Mouse (Mus musculus): ENCODE measurements around the gene Rap2b. TPM values are rescaled to one million over a fixed set of nuclear protein-coding genes. Genes with fewer than 3 reads are reported as not detected.
A peak's percentile ranks its signal among the peaks of the same experiment; 100 is the strongest.

The Rap2b gene
- polyA plus RNA-seq, 1 experiment from 2014 or later, result 9.0 TPM

DNA sequence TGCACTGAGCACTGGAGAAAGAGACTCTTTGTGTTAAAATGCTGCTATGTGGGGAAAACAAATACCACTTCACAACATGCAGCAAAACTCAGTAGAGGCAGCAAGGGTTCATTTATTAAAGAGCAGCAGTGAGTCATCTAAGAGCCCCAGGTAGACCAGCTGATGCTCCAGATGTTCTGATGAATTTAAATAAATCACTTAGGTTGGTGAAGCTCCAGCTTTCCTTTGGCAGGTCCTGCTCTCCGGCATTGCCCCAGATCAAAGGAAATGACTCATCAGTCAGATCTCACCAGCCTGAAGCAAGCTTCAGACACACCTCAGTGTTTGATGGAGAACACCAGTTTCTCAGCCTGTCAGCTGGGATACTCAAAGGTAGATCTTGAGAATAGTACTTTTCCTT is 15.8 kb upstream of the Rap2b start:
- Histone ChIP-seq H3K9ac (no peak overlapping the region), H3K27ac (ENCODE audit: low read depth) (no peak overlapping the region), H3K36me3 (ENCODE audit: insufficient read depth) (no peaks in the 10 kb centered on the region), H3K27me3 (ENCODE audit: insufficient read depth, low read length) (no peaks in the 10 kb centered on the region), H3K9me3 (ENCODE audit: low read depth, low read length) (no peaks in the 10 kb centered on the region), H3K4me3 (ENCODE audit: low read depth, low read length) (no peak overlapping the region), H3K4me1 (ENCODE audit: insufficient read depth) (no peaks in the 10 kb centered on the region), H3K4me2 (no peak overlapping the region)
- WGBS, result 15% methylated on average over 1 of the region's 1 CpGs
- TF ChIP-seq CTCF (IDR thresholded peaks at IDR 0.05; ENCODE audit: low read depth), result no peak
- ATAC-seq (ENCODE audit: insufficient read depth), result no peak
- DNase-seq, result no peak

DNA sequence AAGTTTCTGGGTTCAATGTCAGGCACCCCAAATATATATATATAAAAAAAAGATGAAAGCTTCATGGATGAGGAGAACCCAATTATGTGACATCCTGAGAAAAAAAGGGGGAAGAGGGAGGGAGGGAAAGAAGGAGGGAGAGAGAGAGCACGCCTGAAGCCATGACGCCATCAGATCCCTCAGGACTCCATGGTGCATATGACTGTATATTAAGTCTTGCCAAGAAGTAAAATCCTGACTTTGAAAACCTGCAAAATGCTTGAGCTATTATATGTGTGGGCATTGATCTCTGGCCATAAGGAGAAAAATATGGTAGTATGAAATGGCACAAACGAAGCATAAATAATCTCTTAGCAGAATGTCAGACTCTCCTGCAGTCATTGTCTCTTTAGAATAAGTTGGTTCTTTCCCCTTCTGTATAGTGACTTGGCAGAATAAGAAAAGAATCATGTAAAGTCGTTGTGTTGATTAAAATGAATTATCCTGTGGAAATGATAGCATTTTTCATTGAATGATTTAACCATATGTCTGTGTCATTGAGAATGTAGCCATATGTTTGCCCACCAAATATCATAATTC is 13.3 kb upstream of the Rap2b start:
- DNase-seq, result no peak
- H3K4me2 ChIP-seq, result no peak overlapping the region
- H3K4me1 ChIP-seq (ENCODE audit: insufficient read depth), result no peaks in the 10 kb centered on the region
- TF ChIP-seq CTCF (IDR thresholded peaks at IDR 0.05; ENCODE audit: low read depth), result no peak
- H3K27ac ChIP-seq (ENCODE audit: low read depth), result no peak overlapping the region
- no peaks in the 10 kb centered on the region for H3K36me3 ChIP-seq (ENCODE audit: insufficient read depth)
- no peaks in the 10 kb centered on the region for H3K27me3 ChIP-seq (ENCODE audit: insufficient read depth, low read length)
- H3K9me3 ChIP-seq (ENCODE audit: low read depth, low read length), result no peaks in the 10 kb centered on the region
- WGBS, result 68% methylated on average over 4 of the region's 4 CpGs
- ATAC-seq (ENCODE audit: insufficient read depth), result no peak
- no peak overlapping the region for H3K4me3 ChIP-seq (ENCODE audit: low read depth, low read length)
- no peak overlapping the region for H3K9ac ChIP-seq

DNA sequence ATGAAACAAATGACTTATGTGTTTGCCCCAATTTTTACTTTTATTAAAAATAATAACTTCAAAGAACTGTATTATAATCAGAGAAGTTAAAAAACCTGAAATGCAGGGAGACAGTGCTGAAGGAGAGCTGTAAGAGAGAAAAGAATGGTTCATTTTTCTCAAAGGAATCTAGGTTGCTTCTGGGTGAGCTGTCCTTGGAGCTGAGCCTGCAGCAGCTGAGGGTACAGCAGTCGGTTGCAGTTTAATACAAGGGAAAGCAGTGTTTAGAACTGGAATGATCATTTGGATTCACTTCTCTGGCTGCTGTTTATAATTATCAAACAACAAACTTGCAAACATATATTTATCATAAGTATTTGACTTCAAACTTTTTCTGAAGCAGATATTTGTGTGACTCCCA is 12.0 kb upstream of the Rap2b start:
- TF ChIP-seq CTCF (IDR thresholded peaks at IDR 0.05; ENCODE audit: low read depth), result no peak
- no peaks in the 10 kb centered on the region for H3K36me3 ChIP-seq (ENCODE audit: insufficient read depth)

DNA sequence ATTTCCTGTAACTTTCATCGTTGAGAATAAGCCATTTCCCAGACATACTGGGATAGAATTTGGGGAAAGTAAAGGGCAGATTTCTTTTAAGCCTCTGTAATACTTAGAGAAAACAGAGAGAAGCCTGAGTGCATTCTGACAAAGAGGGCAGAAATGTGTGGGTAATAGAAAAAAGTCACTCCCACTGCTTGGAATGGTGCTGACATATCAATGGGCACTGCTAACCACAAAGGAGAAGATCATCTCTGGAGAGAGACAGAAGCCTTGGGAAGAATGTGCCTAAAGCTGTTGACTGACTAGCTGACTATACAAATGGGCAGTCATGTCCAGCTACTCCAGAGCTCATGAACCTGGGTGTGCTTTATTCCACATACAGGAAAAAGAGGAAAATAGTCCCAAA is 6.0 kb upstream of the Rap2b start:
- 66% methylated on average over 1 of the region's 1 CpGs for WGBS
- no peak overlapping the region for H3K4me3 ChIP-seq (ENCODE audit: low read depth, low read length)
- H3K27ac ChIP-seq (ENCODE audit: low read depth), result no peak overlapping the region
- no peaks in the 10 kb centered on the region for H3K9me3 ChIP-seq (ENCODE audit: low read depth, low read length)
- ATAC-seq (ENCODE audit: insufficient read depth), result no peak
- no peaks in the 10 kb centered on the region for H3K36me3 ChIP-seq (ENCODE audit: insufficient read depth)
- H3K4me2 ChIP-seq, result no peak overlapping the region
- H3K4me1 ChIP-seq (ENCODE audit: insufficient read depth), result no peaks in the 10 kb centered on the region
- no peak overlapping the region for H3K9ac ChIP-seq
- DNase-seq, result no peak
- TF ChIP-seq CTCF (IDR thresholded peaks at IDR 0.05; ENCODE audit: low read depth), result no peak
- H3K27me3 ChIP-seq (ENCODE audit: insufficient read depth, low read length), result no peaks in the 10 kb centered on the region

More for the DNA sequence above, 12.0 kb upstream of the Rap2b start:
- DNase-seq (no peak), ATAC-seq (ENCODE audit: insufficient read depth) (no peak)
- no peak overlapping the region for H3K4me3 ChIP-seq (ENCODE audit: low read depth, low read length)
- H3K27me3 ChIP-seq (ENCODE audit: insufficient read depth, low read length), result no peaks in the 10 kb centered on the region
- no peaks in the 10 kb centered on the region for H3K4me1 ChIP-seq (ENCODE audit: insufficient read depth)
- H3K27ac ChIP-seq (ENCODE audit: low read depth), result no peak overlapping the region
- H3K9me3 ChIP-seq (ENCODE audit: low read depth, low read length), result no peaks in the 10 kb centered on the region
- no peak overlapping the region for H3K4me2 ChIP-seq
- 68% methylated on average over 1 of the region's 1 CpGs for WGBS
- no peak overlapping the region for H3K9ac ChIP-seq

DNA sequence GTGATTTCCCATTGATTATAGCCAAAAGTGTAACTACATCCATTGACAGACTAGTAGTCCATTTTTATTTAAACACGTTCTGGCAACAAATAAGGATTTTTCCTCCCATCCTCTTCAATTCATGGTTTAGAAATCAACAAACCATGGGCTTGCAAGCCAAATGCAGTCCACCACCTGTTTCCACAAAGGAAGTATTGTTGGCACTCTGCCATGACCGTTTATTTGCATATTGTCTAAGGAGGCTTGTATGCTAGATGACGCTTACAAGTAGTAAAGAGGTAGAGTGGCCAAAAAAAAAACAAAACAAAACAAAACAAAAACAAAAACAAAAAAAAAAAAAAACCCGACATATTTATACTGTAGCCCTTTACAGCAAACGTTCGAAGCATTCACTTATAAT is 3.3 kb upstream of the Rap2b start:
- Histone ChIP-seq H3K4me3 (ENCODE audit: low read depth, low read length) (no peak overlapping the region), H3K9ac (no peak overlapping the region), H3K4me1 (ENCODE audit: insufficient read depth) (no peaks in the 10 kb centered on the region), H3K36me3 (ENCODE audit: insufficient read depth) (no peaks in the 10 kb centered on the region), H3K9me3 (ENCODE audit: low read depth, low read length) (no peaks in the 10 kb centered on the region), H3K27me3 (ENCODE audit: insufficient read depth, low read length) (no peaks in the 10 kb centered on the region), H3K27ac (ENCODE audit: low read depth) (no peak overlapping the region), H3K4me2 (no peak overlapping the region)
- no peak for TF ChIP-seq CTCF (IDR thresholded peaks at IDR 0.05; ENCODE audit: low read depth)
- WGBS, result 61% methylated on average over 6 of the region's 6 CpGs
- ATAC-seq (ENCODE audit: insufficient read depth) (no peak), DNase-seq (peak; percentile 74)

DNA sequence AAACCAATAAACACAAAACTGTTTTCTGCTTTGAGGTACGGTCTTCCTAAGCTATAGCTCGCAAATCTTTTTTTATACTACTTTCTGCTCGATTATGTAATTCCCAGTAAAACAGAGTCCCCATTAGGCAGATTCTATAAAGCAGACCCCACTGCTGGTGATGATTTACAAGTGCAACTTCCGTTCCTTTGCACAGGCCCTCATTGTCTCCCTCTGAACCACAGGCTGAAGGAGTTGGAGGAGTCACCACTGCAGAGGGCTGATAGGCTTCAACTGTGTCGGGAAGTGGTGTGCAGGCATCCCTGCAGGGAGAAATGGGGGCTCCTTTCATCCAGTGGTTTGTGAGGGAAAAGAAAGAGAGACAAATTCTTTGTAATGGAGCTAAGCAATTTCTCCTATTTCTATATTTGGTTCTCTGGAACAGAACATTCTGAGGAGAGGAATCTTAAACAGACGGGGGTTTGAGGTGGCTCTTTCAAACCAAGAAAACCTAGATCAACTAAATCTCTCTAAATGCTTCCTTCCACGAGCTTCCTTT is 2.6 kb upstream of the Rap2b start:
- Histone ChIP-seq H3K27ac (ENCODE audit: low read depth) (no peak overlapping the region), H3K9me3 (ENCODE audit: low read depth, low read length) (no peaks in the 10 kb centered on the region), H3K4me3 (ENCODE audit: low read depth, low read length) (no peak overlapping the region), H3K27me3 (ENCODE audit: insufficient read depth, low read length) (no peaks in the 10 kb centered on the region), H3K36me3 (ENCODE audit: insufficient read depth) (no peaks in the 10 kb centered on the region), H3K4me2 (no peak overlapping the region), H3K9ac (no peak overlapping the region), H3K4me1 (ENCODE audit: insufficient read depth) (no peaks in the 10 kb centered on the region)
- DNase-seq, result no peak
- WGBS, result 50% methylated on average over 7 of the region's 7 CpGs
- TF ChIP-seq CTCF (IDR thresholded peaks at IDR 0.05; ENCODE audit: low read depth), result no peak
- ATAC-seq (ENCODE audit: insufficient read depth), result no peak

DNA sequence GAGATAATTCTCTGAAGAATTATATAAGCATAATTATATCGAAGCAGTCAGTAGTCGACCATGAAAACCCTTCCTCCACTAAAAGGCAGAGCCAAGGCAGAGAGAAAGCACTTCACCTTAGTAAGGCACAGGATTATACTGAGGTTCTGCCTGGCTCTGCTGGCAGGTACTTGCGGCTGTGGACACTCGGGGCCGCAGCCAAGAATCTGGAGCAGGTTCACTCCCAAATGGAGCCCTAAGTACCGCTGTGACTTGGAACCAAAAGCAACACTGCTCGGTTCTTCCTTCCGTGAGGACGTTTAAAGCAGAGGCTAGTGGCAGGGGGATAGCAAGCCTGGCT is 1.4 kb downstream of the Rap2b start:
- DNase-seq, result no peak
- no peaks in the 10 kb centered on the region for H3K9me3 ChIP-seq (ENCODE audit: low read depth, low read length)
- no peak for TF ChIP-seq CTCF (IDR thresholded peaks at IDR 0.05; ENCODE audit: low read depth)
- no peaks in the 10 kb centered on the region for H3K36me3 ChIP-seq (ENCODE audit: insufficient read depth)
- no peak for ATAC-seq (ENCODE audit: insufficient read depth)
- H3K27ac ChIP-seq (ENCODE audit: low read depth), result peak overlapping the region; percentile 95
- peak overlapping the region; percentile 80 for H3K4me3 ChIP-seq (ENCODE audit: low read depth, low read length)
- 5% methylated on average over 9 of the region's 9 CpGs for WGBS
- peak overlapping the region; percentile 89 for H3K4me2 ChIP-seq
- peak overlapping the region; percentile 56 for H3K9ac ChIP-seq
- peaks cover 3% of the 10 kb centered on the region; the same call in 1 of the 2 replicates for H3K4me1 ChIP-seq (ENCODE audit: insufficient read depth)
- H3K27me3 ChIP-seq (ENCODE audit: insufficient read depth, low read length), result no peaks in the 10 kb centered on the region

All from lung, embryonic 14.5 days (tissue).